Mouse (Mus musculus) erythroblast, embryonic 14.5 days (primary cell): ENCODE data around the gene Slc38a3.

Experiments used
- GATA1 ChIP-seq: IDR thresholded peaks from 2 replicates; pipeline ENCODE4 v1.6.1; 2012; ENCODE audit warnings: low read length, inconsistent platforms, mixed read lengths
- TAL1 ChIP-seq: IDR thresholded peaks from 3 replicates; pipeline ENCODE4 v1.6.1; 2012; ENCODE audit warnings: low read length, inconsistent platforms, mixed read lengths

DNA sequence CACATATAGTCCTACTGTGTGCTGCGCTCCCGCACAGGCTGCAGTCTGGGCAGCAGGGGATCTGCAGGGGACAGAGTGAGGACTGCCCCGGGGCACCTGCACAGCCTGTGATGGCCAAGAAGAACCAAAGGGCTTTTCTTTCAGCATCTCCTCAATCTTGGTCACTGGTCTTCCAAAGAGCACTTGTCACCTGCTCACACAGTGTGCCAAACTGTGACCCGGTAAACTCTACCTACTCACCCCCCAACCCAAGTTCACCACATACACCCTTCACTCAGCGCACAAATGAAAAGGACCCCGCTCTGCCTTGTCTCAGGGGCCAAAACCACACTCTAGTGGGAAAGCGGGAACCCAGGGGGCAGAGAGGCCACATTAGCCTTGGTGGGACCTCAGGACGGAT lies 37.5 kb downstream of the Slc38a3 start:
- no peak for TF ChIP-seq TAL1
- no peak for TF ChIP-seq GATA1
